Mouse (Mus musculus): ENCODE measurements around the gene Wdr35.
"Not testable (repeated sequence)": the region's sequence is repeated elsewhere in the genome, so short reads cannot be mapped to it uniquely, and the experiment has no call there.

The Wdr35 gene

GRCm38 (mm10) chr12:9002038-9002648 is 28.5 kb downstream of the Wdr35 start:
- peak; percentile 54 to 84 for DNase-seq (ENCODE audit: inconsistent age in 2 of 2, low spot score in 1 of 2)

GRCm38 (mm10) chr12:9007146-9007545 is 33.5 kb downstream of the Wdr35 start:
- no peak for DNase-seq (ENCODE audit: inconsistent age in 2 of 2, low spot score in 1 of 2)

- no peak for DNase-seq (ENCODE audit: inconsistent age in 2 of 2, low spot score in 1 of 2)
These were observed 34.1 kb downstream of the Wdr35 start for GRCm38 (mm10) chr12:9007811-9008210.

GRCm38 (mm10) chr12:9010311-9010710 is 36.6 kb downstream of the Wdr35 start:
- no peak for DNase-seq (ENCODE audit: inconsistent age in 2 of 2, low spot score in 1 of 2)

- DNase-seq (ENCODE audit: inconsistent age in 2 of 2, low spot score in 1 of 2), result no peak
These were observed 42.7 kb downstream of the Wdr35 start for GRCm38 (mm10) chr12:9016376-9016775.

- no peak for DNase-seq (ENCODE audit: inconsistent age in 2 of 2, low spot score in 1 of 2)
These were observed 46.7 kb downstream of the Wdr35 start for GRCm38 (mm10) chr12:9020431-9020830.

GRCm38 (mm10) chr12:9020986-9021385 is 47.3 kb downstream of the Wdr35 start:
- no peak for DNase-seq (ENCODE audit: inconsistent age in 2 of 2, low spot score in 1 of 2)

GRCm38 (mm10) chr12:9023031-9023430 is 49.3 kb downstream of the Wdr35 start:
- no peak for DNase-seq (ENCODE audit: inconsistent age in 2 of 2, low spot score in 1 of 2)

- no peak for DNase-seq (ENCODE audit: inconsistent age in 2 of 2, low spot score in 1 of 2)
These were observed 50.4 kb downstream of the Wdr35 start for GRCm38 (mm10) chr12:9024071-9024470.

GRCm38 (mm10) chr12:9024736-9025135 is 51.0 kb downstream of the Wdr35 start:
- no peak for DNase-seq (ENCODE audit: inconsistent age in 2 of 2, low spot score in 1 of 2)

GRCm38 (mm10) chr12:9026843-9027242 is 53.2 kb downstream of the Wdr35 start:
- no peak for DNase-seq (ENCODE audit: inconsistent age in 2 of 2, low spot score in 1 of 2)

- not testable (repeated sequence) for DNase-seq (ENCODE audit: inconsistent age in 2 of 2, low spot score in 1 of 2)
These were observed 55.1 kb downstream of the Wdr35 start for GRCm38 (mm10) chr12:9028816-9029215.

- DNase-seq (ENCODE audit: inconsistent age in 2 of 2, low spot score in 1 of 2), result no peak
These were observed 55.8 kb downstream of the Wdr35 start for GRCm38 (mm10) chr12:9029506-9029887.

GRCm38 (mm10) chr12:9029888-9030723 is 56.4 kb downstream of the Wdr35 start, which contains the start of gene Ttc32:
Gene Ttc32, plus strand, starts transcription at chr12:9029997.
- peak; percentile 96 to 99 for DNase-seq (ENCODE audit: inconsistent age in 2 of 2, low spot score in 1 of 2)

- DNase-seq (ENCODE audit: inconsistent age in 2 of 2, low spot score in 1 of 2), result no peak
These were observed 57.5 kb downstream of the Wdr35 start for GRCm38 (mm10) chr12:9031166-9031565.

GRCm38 (mm10) chr12:9033140-9033539 is 59.4 kb downstream of the Wdr35 start:
- no peak for DNase-seq (ENCODE audit: inconsistent age in 2 of 2, low spot score in 1 of 2)

GRCm38 (mm10) chr12:9036409-9036808 is 62.7 kb downstream of the Wdr35 start:
- DNase-seq (ENCODE audit: inconsistent age in 2 of 2, low spot score in 1 of 2), result no peak

GRCm38 (mm10) chr12:9040177-9040576 is 66.5 kb downstream of the Wdr35 start:
- DNase-seq (ENCODE audit: inconsistent age in 2 of 2, low spot score in 1 of 2), result no peak

GRCm38 (mm10) chr12:9040686-9041085 is 67.0 kb downstream of the Wdr35 start:
- no peak for DNase-seq (ENCODE audit: inconsistent age in 2 of 2, low spot score in 1 of 2)

- no peak for DNase-seq (ENCODE audit: inconsistent age in 2 of 2, low spot score in 1 of 2)
These were observed 68.6 kb downstream of the Wdr35 start for GRCm38 (mm10) chr12:9042316-9042715.

- DNase-seq (ENCODE audit: inconsistent age in 2 of 2, low spot score in 1 of 2), result no peak
These were observed 69.1 kb downstream of the Wdr35 start for GRCm38 (mm10) chr12:9042759-9043158.

- no peak for DNase-seq (ENCODE audit: inconsistent age in 2 of 2, low spot score in 1 of 2)
These were observed 71.0 kb downstream of the Wdr35 start for GRCm38 (mm10) chr12:9044666-9045065.

All from adrenal gland, adult (tissue).